In genomic region chr9:82974962-82975341, GRCm38 (mm10) we compare ENCODE assay signal across 8 mouse cellular contexts. TPM values are rescaled to one million over a fixed set of nuclear protein-coding genes. Genes with fewer than 3 reads are reported as not detected.
DNase-seq lines count a peak whose midpoint lies in the region; ATAC-seq and TF ChIP-seq lines count a peak whose summit lies in the region.

No protein-coding gene starts in this region.

- peak; percentile 57 for ATAC-seq in kidney, embryonic 16.5 days (ENCODE audit: low FRiP score, low TSS enrichment)
- peak; percentile 70 for ATAC-seq in intestine, embryonic 14.5 days (replicated peaks; ENCODE audit: low FRiP score, low TSS enrichment, low read depth)
- peak; percentile 46 for ATAC-seq in midbrain, embryonic 16.5 days

- H3K4me2 ChIP-seq in kidney, embryonic 16.5 days (replicated peaks; ENCODE audit: low read depth, low read length): peak overlapping the region; percentile 58
- H3K4me2 ChIP-seq in intestine, embryonic 14.5 days (ENCODE audit: low read length): peak overlapping the region; percentile 80
- H3K4me2 ChIP-seq in midbrain, embryonic 16.5 days (ENCODE audit: low read length): peak overlapping the region; percentile 17; the same call in 1 of the 2 replicates

- no peaks in the 10 kb centered on the region for H3K36me3 ChIP-seq in kidney, embryonic 16.5 days (ENCODE audit: insufficient read depth, low read length)
- no peaks in the 10 kb centered on the region for H3K36me3 ChIP-seq in intestine, embryonic 14.5 days (ENCODE audit: control insufficient read depth, insufficient read depth, low read length)
- H3K36me3 ChIP-seq in midbrain, embryonic 16.5 days (ENCODE audit: control insufficient read depth, insufficient read depth, low read length): no peaks in the 10 kb centered on the region

- 1% methylated on average over 19 of the region's 61 CpGs for WGBS in kidney, embryonic 16.5 days
- under 1% methylated on average over 35 of the region's 61 CpGs for WGBS in intestine, embryonic 14.5 days
- WGBS in midbrain, embryonic 16.5 days: under 1% methylated on average over 46 of the region's 61 CpGs

- peak overlapping the region; percentile 90 for H3K4me3 ChIP-seq in kidney, embryonic 16.5 days (ENCODE audit: low read length)
- peak overlapping the region; percentile 67 for H3K4me3 ChIP-seq in cortical plate, adult 2 months (ENCODE audit: insufficient read depth, low read length)
- H3K4me3 ChIP-seq in intestine, embryonic 14.5 days (ENCODE audit: low read depth, low read length): peak overlapping the region; percentile 90
- H3K4me3 ChIP-seq in midbrain, embryonic 16.5 days (ENCODE audit: low read depth, low read length): peak overlapping the region; percentile 82

- peaks cover 14% of the 10 kb centered on the region for H3K4me1 ChIP-seq in kidney, embryonic 16.5 days (ENCODE audit: insufficient read depth, low read length)
- peaks cover 6% of the 10 kb centered on the region; the same call in 1 of the 2 replicates for H3K4me1 ChIP-seq in cortical plate, adult 2 months (ENCODE audit: control insufficient read depth, insufficient read depth, low read length)
- H3K4me1 ChIP-seq in intestine, embryonic 14.5 days (replicated peaks; ENCODE audit: control insufficient read depth, insufficient read depth, low read length): peaks cover 9% of the 10 kb centered on the region
- H3K4me1 ChIP-seq in midbrain, embryonic 16.5 days (ENCODE audit: control insufficient read depth, insufficient read depth, low read length): peaks cover 26% of the 10 kb centered on the region

- H3K27ac ChIP-seq in kidney, embryonic 16.5 days (ENCODE audit: low read length): peak overlapping the region; percentile 99
- H3K27ac ChIP-seq in cortical plate, adult 2 months (ENCODE audit: insufficient read depth, low read length): peak overlapping the region; percentile 94
- H3K27ac ChIP-seq in intestine, embryonic 14.5 days (ENCODE audit: low read depth): peak overlapping the region; percentile 96
- H3K27ac ChIP-seq in midbrain, embryonic 16.5 days (ENCODE audit: low read length): peak overlapping the region; percentile 100

- no peaks in the 10 kb centered on the region for H3K9me3 ChIP-seq in kidney, embryonic 16.5 days (ENCODE audit: low read length)
- no peaks in the 10 kb centered on the region for H3K9me3 ChIP-seq in intestine, embryonic 14.5 days (ENCODE audit: control insufficient read depth, low read length)
- no peaks in the 10 kb centered on the region for H3K9me3 ChIP-seq in midbrain, embryonic 16.5 days (replicated peaks; ENCODE audit: control insufficient read depth, low read length, poor library complexity, severe bottlenecking)

- no peaks in the 10 kb centered on the region for H3K27me3 ChIP-seq in kidney, embryonic 16.5 days (ENCODE audit: insufficient read depth, low read length)
- no peaks in the 10 kb centered on the region for H3K27me3 ChIP-seq in intestine, embryonic 14.5 days (replicated peaks; ENCODE audit: control insufficient read depth, insufficient read depth, low read length)
- no peaks in the 10 kb centered on the region for H3K27me3 ChIP-seq in midbrain, embryonic 16.5 days (ENCODE audit: control insufficient read depth, insufficient read depth, low read depth, low read length)

- no peak for TF ChIP-seq CTCF in cortical plate, adult 2 months (IDR thresholded peaks at IDR 0.05; ENCODE audit: extremely low read depth, insufficient read depth, low read length)

- no peak for DNase-seq in kidney, postnatal 14 days
- no peak for DNase-seq in intestine, embryonic 14.5 days (ENCODE audit: low spot score)
- DNase-seq in ovary, postnatal 14 days (ENCODE audit: low spot score): no peak
- no peak for DNase-seq in cerebellum, adult 11-12 months
- DNase-seq in thymus, postnatal 14 days: no peak

- TF ChIP-seq POLR2A in cortical plate, adult 2 months (IDR thresholded peaks at IDR 0.05; ENCODE audit: extremely low read depth, insufficient read depth, low read length): no peak

- peak overlapping the region; percentile 98 for H3K9ac ChIP-seq in kidney, embryonic 16.5 days (replicated peaks; ENCODE audit: low read length)
- H3K9ac ChIP-seq in intestine, embryonic 14.5 days (ENCODE audit: low read length): peak overlapping the region; percentile 97
- H3K9ac ChIP-seq in midbrain, embryonic 16.5 days (ENCODE audit: low read depth, low read length): peak overlapping the region; percentile 96

RNA-seq across cellular contexts. Expression of gene Phip, which starts 0.4 kb away (rescaled TPM):
- polyA plus RNA-seq in kidney, embryonic 16.5 days (2015; fragmentation: Nextera tagmentation; extraction: Ambion mirVana): 84.5 and 96.5 TPM in 2 replicates
- 14.8 and 15.6 TPM in 2 replicates for polyA plus RNA-seq in cortical plate, adult 2 months (2012; rRNA removed)
- 71.1 and 83.6 TPM in 2 replicates for polyA plus RNA-seq in intestine, embryonic 14.5 days (2014; fragmentation: Nextera tagmentation; extraction: Ambion mirVana)
- 91.2 and 116 TPM in 2 replicates for polyA plus RNA-seq in midbrain, embryonic 16.5 days (2015; fragmentation: Nextera tagmentation; extraction: Ambion mirVana)

Comparison
In these comparisons a context has a peak if more than half of its experiments do, and no peak if none do; other contexts are left out.
1. H3K4me2 ChIP-seq: peak in every context shown above with its lines; median percentile 80 in intestine, embryonic 14.5 days; 58 in kidney, embryonic 16.5 days; 17 in midbrain, embryonic 16.5 days.